Mouse (Mus musculus): ENCODE measurements around the gene Mdn1.

- TF ChIP-seq CTCF (IDR thresholded peaks at IDR 0.05; ENCODE audit: borderline replicate concordance, insufficient read depth, low read length) (no peak), POLR2A (IDR thresholded peaks at IDR 0.05; ENCODE audit: low read depth, low read length) (no peak)
Observed at GRCm38 (mm10) chr4:32824254-32824653, 167.3 kb downstream of the Mdn1 start.

Data from embryonic fibroblast, embryonic 13.5 days (primary cell).